Mouse (Mus musculus) forebrain, embryonic 15.5 days (tissue): ENCODE results near the gene Chd6. TPM values are rescaled to one million over a fixed set of nuclear protein-coding genes. Genes with fewer than 3 reads are reported as not detected.

ENCODE experiments used
- ATAC-seq: fragments of 200-750 bp; cut with Nextera tagmentation; replicated peaks from 2 replicates; pipeline ENCODE4 v1.8.0; 2017; ENCODE audit warnings: mild to moderate bottlenecking, moderate TSS enrichment, moderate library complexity
- H3K27ac ChIP-seq: fragments of 300-500 bp; sonication (generic); replicated peaks from 2 replicates; pipeline ENCODE4 v1.5.1; 2015; ENCODE audit warnings: mild to moderate bottlenecking, inconsistent platforms
- H3K27me3 ChIP-seq: fragments of 300-500 bp; sonication (generic); 2 replicates; pipeline ENCODE4 v1.6.1; 2015; ENCODE audit warnings: inconsistent platforms
- H3K36me3 ChIP-seq: fragments of 300-500 bp; sonication (generic); 2 replicates; pipeline ENCODE4 v1.6.1; 2015; ENCODE audit warnings: mild to moderate bottlenecking, inconsistent platforms
- H3K4me1 ChIP-seq: fragments of 300-500 bp; sonication (generic); 2 replicates; pipeline ENCODE4 v1.6.1; 2015; ENCODE audit warnings: inconsistent platforms
- H3K4me2 ChIP-seq: fragments of 300-500 bp; sonication (generic); replicated peaks from 2 replicates; pipeline ENCODE4 v1.6.1; 2015; ENCODE audit warnings: mild to moderate bottlenecking, inconsistent platforms
- H3K4me3 ChIP-seq: fragments of 300-500 bp; sonication (generic); 2 replicates; pipeline ENCODE4 v1.5.1; 2015; ENCODE audit warnings: mild to moderate bottlenecking, inconsistent platforms
- H3K9ac ChIP-seq: fragments of 300-500 bp; sonication (generic); replicated peaks from 2 replicates; pipeline ENCODE4 v1.6.1; 2015; ENCODE audit warnings: mild to moderate bottlenecking, inconsistent platforms
- H3K9me3 ChIP-seq: fragments of 300-500 bp; sonication (generic); 2 replicates; pipeline ENCODE4 v1.6.1; 2016; ENCODE audit warnings: inconsistent platforms
- WGBS: fragments of 180-500 bp; shearing (Covaris S2); methylation state at CpG from one replicate; pipeline ENCODE4 v1.1.7; 2015; ENCODE audit warnings: mixed read lengths; 5-methylcytosine and 5-hydroxymethylcytosine counted together
- polyA plus RNA-seq: library from polyadenylated mRNA; unstranded; fragments of >200 nt; fragmentation: Nextera tagmentation; extraction: Ambion mirVana; gene quantifications from 2 replicates; pipeline ENCODE4 v1.2.1, GENCODE M21; 2015

Gene Chd6
- polyA plus RNA-seq, result 39.5 and 40.5 TPM in 2 replicates

DNA sequence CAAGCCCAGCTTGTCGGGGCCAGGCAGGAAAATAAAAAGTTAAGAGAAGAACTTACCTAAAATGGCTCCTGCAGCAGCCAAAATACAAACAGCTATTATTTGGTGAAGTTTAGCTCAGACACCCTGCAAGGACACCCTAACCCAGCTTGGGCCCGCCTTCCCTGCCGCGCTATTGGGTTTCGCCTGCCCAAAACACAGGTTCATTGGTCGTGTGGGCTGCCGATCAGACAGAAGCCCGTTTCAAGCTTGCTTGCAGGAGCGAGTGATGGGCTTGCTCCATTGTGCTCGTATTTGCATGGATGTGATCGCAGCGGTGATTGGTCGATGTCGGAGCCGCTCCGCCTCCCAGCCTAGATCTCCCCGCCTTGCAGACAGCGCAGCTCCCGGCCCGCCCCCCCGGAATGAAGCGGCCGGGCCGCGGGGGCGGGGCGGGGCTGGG is at the start of gene Chd6:
Gene Chd6, minus strand, starts transcription at position 143 of the 439 bp plus-strand sequence.
- H3K4me3 ChIP-seq, result peak within 1 kb of the TSS; percentile 57
- H3K36me3 ChIP-seq, result no peaks in the 10 kb centered on the region
- ATAC-seq, result peak; percentile 100
- H3K9me3 ChIP-seq, result no peaks in the 10 kb centered on the region
- WGBS, result 3% methylated on average over 25 of the region's 27 CpGs
- peaks cover 30% of the 10 kb centered on the region for H3K4me1 ChIP-seq
- peak within 1 kb of the TSS; percentile 68 for H3K4me2 ChIP-seq
- peak within 1 kb of the TSS; percentile 95 for H3K27ac ChIP-seq
- no peaks in the 10 kb centered on the region for H3K27me3 ChIP-seq
- peak within 1 kb of the TSS; percentile 67 for H3K9ac ChIP-seq

GRCm38 (mm10) chr2:161150004-161150842 is 41.3 kb upstream of the Chd6 start:
- Histone ChIP-seq H3K4me2 (no peak overlapping the region), H3K27ac (peak overlapping the region; percentile 65), H3K27me3 (no peaks in the 10 kb centered on the region), H3K9ac (no peak overlapping the region), H3K4me3 (no peak overlapping the region), H3K36me3 (no peaks in the 10 kb centered on the region), H3K9me3 (no peaks in the 10 kb centered on the region), H3K4me1 (peaks cover 22% of the 10 kb centered on the region)
- 24% methylated on average over 7 of the region's 7 CpGs for WGBS
- ATAC-seq, result peak; percentile 61; the same call in 1 of the 2 replicates

GRCm38 (mm10) chr2:161148428-161149020 is 39.6 kb upstream of the Chd6 start:
- H3K27ac ChIP-seq, result peak overlapping the region; percentile 54
- H3K9ac ChIP-seq, result no peak overlapping the region
- no peaks in the 10 kb centered on the region for H3K27me3 ChIP-seq
- H3K36me3 ChIP-seq, result no peaks in the 10 kb centered on the region
- no peaks in the 10 kb centered on the region for H3K9me3 ChIP-seq
- peaks cover 22% of the 10 kb centered on the region for H3K4me1 ChIP-seq
- no peak overlapping the region for H3K4me3 ChIP-seq
- WGBS, result 33% methylated on average over 3 of the region's 3 CpGs
- no peak overlapping the region for H3K4me2 ChIP-seq
- no peak for ATAC-seq

- no peaks in the 10 kb centered on the region for H3K9me3 ChIP-seq
- no peaks in the 10 kb centered on the region for H3K27me3 ChIP-seq
- peak; percentile 84 for ATAC-seq
- H3K4me2 ChIP-seq, result no peak overlapping the region
- H3K36me3 ChIP-seq, result no peaks in the 10 kb centered on the region
- peak overlapping the region; percentile 65 for H3K27ac ChIP-seq
- WGBS, result 51% methylated on average over 4 of the region's 4 CpGs
- H3K9ac ChIP-seq, result no peak overlapping the region
- H3K4me1 ChIP-seq, result peaks cover 22% of the 10 kb centered on the region
- H3K4me3 ChIP-seq, result no peak overlapping the region
Measured at GRCm38 (mm10) chr2:161147656-161148427, 39.0 kb upstream of the Chd6 start.

DNA sequence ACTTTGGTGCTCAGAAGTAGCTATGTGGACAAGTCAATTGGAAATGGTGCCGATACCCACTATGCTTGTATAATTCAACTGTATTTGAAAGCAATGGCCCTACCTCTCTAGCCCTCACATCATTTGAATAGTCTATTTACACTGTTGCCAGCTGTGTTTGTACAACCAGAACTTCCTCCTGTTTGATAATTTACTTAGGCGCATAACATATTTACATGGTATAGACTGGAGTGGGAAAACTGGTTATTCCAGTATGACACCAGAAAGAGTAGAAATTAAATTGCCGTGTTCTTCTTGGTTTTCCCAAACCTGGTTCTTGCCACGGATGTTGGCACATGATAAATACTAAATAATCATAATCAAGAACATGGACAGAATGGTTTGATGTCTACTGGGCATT is 35.9 kb upstream of the Chd6 start:
- no peaks in the 10 kb centered on the region for H3K27me3 ChIP-seq
- WGBS, result 94% methylated on average over 4 of the region's 4 CpGs
- H3K4me2 ChIP-seq, result no peak overlapping the region
- ATAC-seq, result no peak
- no peaks in the 10 kb centered on the region for H3K9me3 ChIP-seq
- no peak overlapping the region for H3K27ac ChIP-seq
- H3K4me3 ChIP-seq, result no peak overlapping the region
- peaks cover 15% of the 10 kb centered on the region for H3K4me1 ChIP-seq
- no peak overlapping the region for H3K9ac ChIP-seq
- H3K36me3 ChIP-seq, result no peaks in the 10 kb centered on the region

GRCm38 (mm10) chr2:161138672-161139536 is 30.0 kb upstream of the Chd6 start:
- H3K4me1 ChIP-seq, result no peaks in the 10 kb centered on the region
- no peaks in the 10 kb centered on the region for H3K27me3 ChIP-seq
- no peak overlapping the region for H3K27ac ChIP-seq
- ATAC-seq, result no peak
- H3K4me3 ChIP-seq, result no peak overlapping the region
- no peaks in the 10 kb centered on the region for H3K36me3 ChIP-seq
- no peak overlapping the region for H3K9ac ChIP-seq
- H3K9me3 ChIP-seq, result no peaks in the 10 kb centered on the region
- WGBS, result 66% methylated on average over 11 of the region's 11 CpGs
- no peak overlapping the region for H3K4me2 ChIP-seq

GRCm38 (mm10) chr2:161136999-161137398 is 28.1 kb upstream of the Chd6 start:
- H3K4me2 ChIP-seq, result no peak overlapping the region
- no peaks in the 10 kb centered on the region for H3K27me3 ChIP-seq
- no peak for ATAC-seq
- H3K36me3 ChIP-seq, result no peaks in the 10 kb centered on the region
- 69% methylated on average over 3 of the region's 3 CpGs for WGBS
- H3K9me3 ChIP-seq, result no peaks in the 10 kb centered on the region
- H3K27ac ChIP-seq, result no peak overlapping the region
- H3K9ac ChIP-seq, result no peak overlapping the region
- H3K4me3 ChIP-seq, result no peak overlapping the region
- no peaks in the 10 kb centered on the region for H3K4me1 ChIP-seq

DNA sequence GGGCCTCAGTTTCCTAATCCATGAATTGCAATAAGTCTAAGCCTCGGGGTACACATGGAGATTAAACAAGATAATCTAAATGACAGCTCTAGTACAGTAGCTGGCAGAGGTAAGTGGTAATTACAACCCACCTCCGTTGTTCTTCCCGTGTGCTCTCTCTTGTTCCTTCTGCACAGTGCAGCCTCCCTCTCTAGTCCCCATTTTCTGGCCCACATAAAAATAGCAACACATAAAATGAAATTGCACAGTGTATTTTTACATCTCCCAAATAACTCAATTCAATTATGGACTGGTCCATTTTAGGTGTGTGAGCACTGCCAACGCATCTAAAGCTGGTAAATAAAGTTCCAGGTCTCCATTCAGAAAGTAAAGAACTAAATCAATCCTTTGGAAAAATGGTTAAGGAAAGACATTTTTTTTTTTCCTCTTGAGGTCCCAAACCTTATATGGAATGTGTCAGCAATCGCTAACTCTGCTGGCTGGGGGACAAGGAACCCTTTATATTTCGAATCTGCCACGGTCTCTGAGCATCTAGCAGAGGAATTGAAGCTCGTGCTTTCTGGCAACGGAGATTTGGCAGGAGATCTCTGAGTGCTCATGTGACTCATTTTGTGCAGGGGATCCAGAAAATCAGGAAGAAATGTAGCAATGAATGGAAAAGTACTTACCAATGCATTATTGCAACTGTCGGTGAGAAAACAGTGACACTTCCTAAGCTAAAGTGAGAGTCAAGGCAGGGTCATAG is 19.7 kb upstream of the Chd6 start:
- H3K4me1 ChIP-seq, result peaks cover 3% of the 10 kb centered on the region; the same call in 1 of the 2 replicates
- H3K27ac ChIP-seq, result no peak overlapping the region
- no peaks in the 10 kb centered on the region for H3K27me3 ChIP-seq
- no peak; the same call in 1 of the 2 replicates for ATAC-seq
- H3K9ac ChIP-seq, result no peak overlapping the region
- no peak overlapping the region for H3K4me2 ChIP-seq
- 33% methylated on average over 10 of the region's 10 CpGs for WGBS
- no peaks in the 10 kb centered on the region for H3K36me3 ChIP-seq
- H3K9me3 ChIP-seq, result no peaks in the 10 kb centered on the region
- no peak overlapping the region for H3K4me3 ChIP-seq

- no peak for ATAC-seq
- H3K27me3 ChIP-seq, result no peaks in the 10 kb centered on the region
- H3K9me3 ChIP-seq, result no peaks in the 10 kb centered on the region
- H3K4me1 ChIP-seq, result peaks cover 21% of the 10 kb centered on the region
- 88% methylated on average over 5 of the region's 5 CpGs for WGBS
- H3K9ac ChIP-seq, result no peak overlapping the region
- no peak overlapping the region for H3K27ac ChIP-seq
- H3K4me3 ChIP-seq, result no peak overlapping the region
- H3K4me2 ChIP-seq, result no peak overlapping the region
- no peaks in the 10 kb centered on the region for H3K36me3 ChIP-seq
Measured at GRCm38 (mm10) chr2:161112011-161112410, 3.1 kb upstream of the Chd6 start.

- no peaks in the 10 kb centered on the region for H3K27me3 ChIP-seq
Measured at GRCm38 (mm10) chr2:161109398-161109821, 535 bp upstream of the Chd6 start.

More at GRCm38 (mm10) chr2:161109398-161109821, 535 bp upstream of the Chd6 start:
- Histone ChIP-seq H3K27ac (peak overlapping the region; percentile 95), H3K9ac (peak overlapping the region; percentile 66), H3K4me1 (peaks cover 28% of the 10 kb centered on the region), H3K9me3 (no peaks in the 10 kb centered on the region), H3K36me3 (no peaks in the 10 kb centered on the region), H3K4me2 (peak overlapping the region; percentile 68), H3K4me3 (peak overlapping the region; percentile 57)
- WGBS, result under 1% methylated on average over 26 of the region's 26 CpGs
- ATAC-seq, result peak; percentile 30
